Mouse (Mus musculus) ovary, postnatal 14 days (tissue): ENCODE data around the gene Timm8a1.
"Not testable (repeated sequence)": the region's sequence is repeated elsewhere in the genome, so short reads cannot be mapped to it uniquely, and the experiment has no call there.

Source experiments
- DNase-seq: peaks from one replicate; pipeline ENCODE4 v3.0.0; 2022; ENCODE audit warnings: low spot score

The Timm8a1 gene

GRCm38 (mm10) chrX:134541145-134541954, at the start of gene Timm8a1:
Gene Timm8a1, minus strand, starts transcription at chrX:134541865.
- peak; percentile 27 for DNase-seq

GRCm38 (mm10) chrX:134589836-134590235, 48.2 kb upstream of the Timm8a1 start:
- DNase-seq = no peak

- DNase-seq = no peak
These were observed 47.3 kb upstream of the Timm8a1 start for GRCm38 (mm10) chrX:134588997-134589396.

- DNase-seq = no peak
These were observed 46.6 kb upstream of the Timm8a1 start for GRCm38 (mm10) chrX:134588261-134588660.

- DNase-seq = no peak
These were observed 44.8 kb upstream of the Timm8a1 start for GRCm38 (mm10) chrX:134586447-134586846.

- DNase-seq = peak; percentile 87
These were observed 43.7 kb upstream of the Timm8a1 start, which contains the start of gene Rpl36a for GRCm38 (mm10) chrX:134585103-134586002. Gene Rpl36a, plus strand, starts transcription at chrX:134585654.

- no peak for DNase-seq
These were observed 41.4 kb upstream of the Timm8a1 start, which contains the start of gene Btk for GRCm38 (mm10) chrX:134582888-134583669. Gene Btk, minus strand, starts transcription at chrX:134583570.

- DNase-seq = no peak
These were observed 40.6 kb upstream of the Timm8a1 start for GRCm38 (mm10) chrX:134582270-134582669.

GRCm38 (mm10) chrX:134580528-134581305, 39.1 kb upstream of the Timm8a1 start:
- no peak for DNase-seq

- DNase-seq = no peak
These were observed 36.2 kb upstream of the Timm8a1 start for GRCm38 (mm10) chrX:134577896-134578295.

- no peak for DNase-seq
These were observed 25.0 kb upstream of the Timm8a1 start for GRCm38 (mm10) chrX:134566536-134567222.

GRCm38 (mm10) chrX:134564326-134564725, 22.7 kb upstream of the Timm8a1 start:
- no peak for DNase-seq

GRCm38 (mm10) chrX:134554425-134554824, 12.8 kb upstream of the Timm8a1 start:
- DNase-seq = no peak

- no peak for DNase-seq
These were observed 11.7 kb upstream of the Timm8a1 start for GRCm38 (mm10) chrX:134553326-134553725.

GRCm38 (mm10) chrX:134550903-134551302, 9.2 kb upstream of the Timm8a1 start:
- peak; percentile 18 for DNase-seq

GRCm38 (mm10) chrX:134547330-134547729, 5.7 kb upstream of the Timm8a1 start:
- no peak for DNase-seq

- DNase-seq = no peak
These were observed 267 bp upstream of the Timm8a1 start for GRCm38 (mm10) chrX:134541955-134542308.

- no peak for DNase-seq
These were observed 1.1 kb downstream of the Timm8a1 start for GRCm38 (mm10) chrX:134540414-134541135.

GRCm38 (mm10) chrX:134539795-134540194, 1.9 kb downstream of the Timm8a1 start:
- not testable (repeated sequence) for DNase-seq

GRCm38 (mm10) chrX:134533346-134533745, 8.3 kb downstream of the Timm8a1 start:
- DNase-seq = no peak
